Mouse (Mus musculus) megakaryocyte-erythroid progenitor cell, adult 5-6 weeks (primary cell): ENCODE results near the gene Aox3. TPM values are rescaled to one million over a fixed set of nuclear protein-coding genes. Genes with fewer than 3 reads are reported as not detected.

ENCODE experiments used
- ATAC-seq: replicated peaks from 2 replicates; pipeline ENCODE4 v1.8.0; 2016; ENCODE audit warnings: mild to moderate bottlenecking, inconsistent platforms; ENCODE audit not compliant: severe bottlenecking, poor library complexity, low FRiP score, low TSS enrichment
- total RNA-seq, 2 experiments: library from RNA; stranded (forward) in 1 of 2; stranded (reverse) in 1 of 2; fragments of 200-1000, 215-1000 nt in 1 of 2; fragments of >200 nt in 1 of 2; fragmentation: Nextera tagmentation in 1 of 2; gene quantifications; 2 replicates each; pipeline ENCODE4 v1.2.3; 2014 to 2017

Aox3 gene
- total RNA-seq, 2 experiments from 2014 or later: not detected

- no peak for ATAC-seq
Measured at GRCm38 (mm10) chr1:58101531-58102146, 11.3 kb upstream of the Aox3 start.

GRCm38 (mm10) chr1:58102494-58102893, 10.4 kb upstream of the Aox3 start:
- ATAC-seq: no peak

GRCm38 (mm10) chr1:58105685-58106084, 7.2 kb upstream of the Aox3 start:
- ATAC-seq: no peak

- no peak for ATAC-seq
Measured at GRCm38 (mm10) chr1:58107066-58107465, 5.9 kb upstream of the Aox3 start.

DNA sequence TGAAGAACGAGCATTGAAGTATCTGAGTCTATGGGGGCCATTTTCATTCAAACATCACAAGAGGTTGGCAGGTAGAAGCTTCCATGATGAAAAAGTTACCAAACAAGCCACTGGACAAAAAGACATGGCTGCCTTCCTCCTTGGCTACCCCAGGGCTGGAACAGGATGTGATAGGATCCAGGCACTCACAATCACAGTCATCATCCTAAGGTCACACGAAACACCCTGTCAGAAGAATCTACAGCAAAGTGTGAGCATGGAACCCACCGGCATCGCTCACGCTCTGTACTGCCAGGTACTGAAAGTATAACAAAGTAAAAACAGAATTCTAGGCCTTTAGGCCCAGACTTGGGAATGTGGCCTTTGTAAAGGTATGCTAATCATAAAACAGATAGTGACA, 2.7 kb upstream of the Aox3 start:
- no peak for ATAC-seq

- ATAC-seq: no peak
Measured at GRCm38 (mm10) chr1:58111315-58111714, 1.6 kb upstream of the Aox3 start.

DNA sequence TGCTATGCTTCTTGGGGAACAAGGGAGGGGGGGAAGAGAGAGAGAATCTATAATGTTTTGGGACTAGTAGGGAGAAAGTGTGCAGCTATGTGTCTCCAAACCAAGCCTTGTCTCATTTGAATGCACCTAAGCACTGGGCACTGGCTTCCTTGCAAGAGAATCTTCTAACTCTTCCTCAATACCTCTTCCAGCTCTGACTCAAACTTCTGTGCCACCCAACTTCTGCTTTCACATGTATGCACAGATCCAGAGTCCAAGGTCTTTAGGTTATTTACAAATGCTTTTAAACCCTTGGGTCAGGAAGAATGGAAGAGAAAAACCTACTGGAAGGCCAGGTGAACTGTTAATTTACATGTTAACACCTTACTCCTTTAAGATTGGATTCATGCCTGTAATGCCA, 511 bp downstream of the Aox3 start:
- no peak for ATAC-seq

GRCm38 (mm10) chr1:58114021-58114560, 1.2 kb downstream of the Aox3 start:
- no peak for ATAC-seq

DNA sequence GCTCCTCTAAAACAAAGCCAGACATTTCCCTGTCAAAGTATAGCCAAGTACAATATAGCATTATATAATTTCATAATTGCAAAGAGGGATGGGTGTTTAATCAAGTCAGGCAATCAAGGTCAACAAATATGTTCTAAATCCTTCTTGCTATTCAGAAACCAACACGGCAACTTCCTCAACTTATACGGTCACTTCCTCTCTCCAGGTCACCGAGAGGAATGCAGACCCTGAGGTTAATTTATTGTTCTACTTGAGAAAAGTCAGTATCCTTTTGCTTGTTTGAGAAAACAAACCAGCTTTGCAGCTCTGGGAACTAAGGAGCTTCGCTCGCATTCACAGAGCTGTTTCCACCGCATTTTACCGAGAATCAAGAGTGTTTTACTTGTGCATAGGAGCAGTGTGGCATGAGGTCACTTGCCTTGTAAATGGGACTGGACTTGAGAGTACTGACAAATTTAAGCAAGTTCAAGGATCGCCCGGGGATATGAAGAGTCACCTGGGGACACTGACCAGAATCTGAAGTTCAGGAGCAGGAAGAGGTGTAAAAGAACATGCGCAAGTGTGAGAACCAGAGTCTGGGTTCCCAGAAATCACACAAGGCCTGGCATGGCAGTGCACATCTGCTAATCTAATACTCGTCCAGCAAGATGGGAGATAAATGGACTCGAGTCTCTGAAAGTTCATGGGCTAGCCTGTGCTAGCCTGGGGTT, 1.9 kb downstream of the Aox3 start:
- ATAC-seq: no peak

DNA sequence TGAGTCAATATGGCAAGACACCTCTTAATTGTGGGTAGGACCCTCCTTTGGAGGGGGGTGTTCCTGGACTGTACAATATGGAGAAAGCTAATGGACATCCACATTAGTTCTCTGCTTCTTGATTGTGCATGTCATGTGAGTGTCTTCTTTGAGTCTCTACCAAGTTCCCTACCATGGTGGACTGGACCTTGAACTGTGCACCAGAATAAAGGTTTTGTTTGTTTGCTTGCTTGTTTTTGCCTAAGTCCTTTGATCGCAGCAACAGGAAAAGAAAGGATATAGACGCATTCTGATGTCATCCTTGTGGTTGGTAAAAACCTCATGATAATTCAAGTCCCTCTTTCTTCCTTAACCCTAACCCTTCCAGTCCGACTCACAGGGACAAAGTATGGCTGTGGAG, 5.3 kb downstream of the Aox3 start:
- ATAC-seq: no peak

- ATAC-seq: no peak
Measured at GRCm38 (mm10) chr1:58124901-58125300, 12.0 kb downstream of the Aox3 start.

DNA sequence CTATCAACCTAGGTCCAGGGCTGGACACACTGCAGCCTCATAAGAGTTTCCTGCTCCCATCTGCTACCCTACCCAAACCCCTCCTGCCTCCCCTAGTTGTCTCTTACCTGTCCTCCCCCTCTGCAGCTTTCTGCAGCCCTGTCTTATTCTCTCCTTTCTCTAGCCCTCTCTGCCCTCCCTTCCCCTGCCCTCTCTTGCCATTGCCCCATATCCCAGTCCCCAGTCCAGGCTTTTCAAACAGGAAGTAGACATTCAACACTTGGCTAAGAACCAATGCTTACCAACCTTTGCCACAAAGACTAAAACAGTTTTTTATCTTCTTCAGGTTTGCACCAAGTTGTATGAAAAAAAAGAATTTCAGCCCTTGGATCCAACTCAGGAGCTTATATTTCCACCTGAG, 25.0 kb downstream of the Aox3 start:
- no peak for ATAC-seq

- ATAC-seq: no peak
Measured at GRCm38 (mm10) chr1:58138986-58139385, 26.1 kb downstream of the Aox3 start.

GRCm38 (mm10) chr1:58140607-58141006, 27.7 kb downstream of the Aox3 start:
- no peak for ATAC-seq

DNA sequence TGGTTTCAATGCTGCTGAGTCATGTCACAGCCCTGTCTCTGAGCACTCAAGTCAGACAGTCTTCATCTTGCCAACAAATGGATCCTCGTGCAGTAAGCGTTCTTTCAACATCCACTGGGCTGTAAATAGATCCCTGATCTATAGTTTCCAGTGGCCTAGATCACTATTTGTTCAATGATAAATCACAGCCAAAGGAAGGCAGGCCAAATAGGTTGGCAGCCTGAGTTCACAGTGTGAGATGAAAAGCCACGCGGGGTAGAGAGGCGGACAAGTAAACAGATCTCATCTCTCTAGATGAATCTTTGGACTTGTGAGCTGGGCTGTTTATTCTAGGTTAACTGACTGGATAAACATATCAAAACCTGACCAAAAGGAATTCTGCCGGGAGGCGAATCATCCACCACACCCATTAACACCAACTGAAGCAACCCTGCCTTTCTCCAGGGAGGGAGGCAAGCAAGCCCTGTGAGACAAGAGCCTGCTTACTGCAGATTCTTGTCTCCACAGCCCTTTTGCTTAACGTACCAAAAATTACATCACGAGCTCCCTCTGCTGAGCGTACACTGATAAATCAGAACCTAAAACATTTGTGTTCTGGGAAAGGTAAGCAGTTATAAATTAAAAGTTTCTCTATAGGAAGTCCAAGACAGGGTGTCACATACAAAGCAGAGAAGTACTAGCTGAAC, 31.6 kb downstream of the Aox3 start:
- no peak for ATAC-seq

DNA sequence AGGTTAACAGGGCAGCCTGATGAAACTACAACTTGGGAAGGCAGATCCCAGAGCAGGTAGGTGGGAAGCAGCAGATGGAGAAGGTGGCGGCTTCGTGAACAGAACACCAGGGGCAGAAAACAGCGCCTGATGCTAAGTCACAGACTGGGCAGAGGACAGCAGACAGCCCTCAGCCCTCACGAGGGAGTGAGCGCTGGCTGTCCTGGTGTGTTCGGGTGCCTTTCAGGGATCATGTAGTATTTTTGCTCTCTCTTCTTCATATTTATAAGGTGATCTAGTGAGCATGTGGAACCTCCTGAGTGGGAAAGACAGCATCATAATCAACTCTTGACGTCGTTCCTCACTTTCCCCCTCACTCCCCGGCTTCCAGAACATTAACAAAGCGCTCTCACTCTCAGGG, 33.1 kb downstream of the Aox3 start:
- ATAC-seq: no peak

DNA sequence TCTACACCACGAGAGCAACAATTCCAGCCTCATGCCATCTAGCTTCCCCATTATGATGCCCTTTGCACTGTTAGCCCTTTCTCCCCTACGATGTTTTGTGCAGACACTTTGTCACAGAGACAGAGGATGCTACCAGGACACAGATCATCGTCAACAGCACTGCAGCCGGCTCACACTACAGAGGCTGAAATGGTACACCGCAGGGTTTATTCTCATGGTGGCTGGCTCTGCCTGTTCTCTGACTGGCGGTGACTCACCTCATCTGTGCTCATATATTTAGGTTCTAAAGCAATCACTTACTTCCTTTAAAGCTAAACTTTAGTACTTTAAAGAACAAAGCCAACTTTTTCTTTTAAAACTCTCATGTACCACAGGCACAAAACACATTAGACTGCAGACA, 34.8 kb downstream of the Aox3 start:
- ATAC-seq: no peak

GRCm38 (mm10) chr1:58152247-58152646, 39.3 kb downstream of the Aox3 start:
- ATAC-seq: no peak

GRCm38 (mm10) chr1:58156747-58157146, 43.8 kb downstream of the Aox3 start:
- peak; percentile 80 for ATAC-seq

- ATAC-seq: no peak
Measured at GRCm38 (mm10) chr1:58169893-58170292, 57.0 kb downstream of the Aox3 start.
